Mouse (Mus musculus) kidney, postnatal 0 days (tissue): Measurements from ENCODE around the gene Igfbp3. TPM values are rescaled to one million over a fixed set of nuclear protein-coding genes. Genes with fewer than 3 reads are reported as not detected.
A peak's percentile ranks its signal among the peaks of the same experiment; 100 is the strongest.

Source experiments
- ATAC-seq: fragments of 200-750 bp; cut with Nextera tagmentation; replicated peaks from 2 replicates; pipeline ENCODE4 v1.8.0; 2017; ENCODE audit warnings: low read depth, moderate number of reproducible peaks, moderate TSS enrichment, moderate library complexity; ENCODE audit not compliant: low FRiP score
- DNase-seq: peaks from one replicate; pipeline ENCODE4 v3.0.0-alpha.2; 2016; ENCODE audit warnings: low spot score
- H3K27ac ChIP-seq: fragments of 300-500 bp; sonication (generic); 2 replicates; pipeline ENCODE4 v1.5.1; 2014; ENCODE audit warnings: mild to moderate bottlenecking
- H3K27me3 ChIP-seq: fragments of 300-500 bp; sonication (generic); 2 replicates; pipeline ENCODE4 v1.6.1; 2014; ENCODE audit warnings: low read length, mixed read lengths; ENCODE audit not compliant: insufficient read depth
- H3K36me3 ChIP-seq: fragments of 300-500 bp; sonication (generic); 2 replicates; pipeline ENCODE4 v1.6.1; 2014; ENCODE audit warnings: low read length, mixed read lengths; ENCODE audit not compliant: insufficient read depth
- H3K4me1 ChIP-seq: fragments of 300-500 bp; sonication (generic); replicated peaks from 2 replicates; pipeline ENCODE4 v1.6.1; 2014; ENCODE audit warnings: antibody characterized with exemption, low read length, mixed read lengths; ENCODE audit not compliant: insufficient read depth
- H3K4me2 ChIP-seq: fragments of 300-500 bp; sonication (generic); 2 replicates; pipeline ENCODE4 v1.6.1; 2014; ENCODE audit warnings: mild to moderate bottlenecking, low read length, moderate library complexity, mixed read lengths
- H3K4me3 ChIP-seq: fragments of 300-500 bp; sonication (generic); replicated peaks from 2 replicates; pipeline ENCODE4 v1.5.1; 2014; ENCODE audit warnings: low read depth, low read length
- H3K9ac ChIP-seq: fragments of 300-500 bp; sonication (generic); 2 replicates; pipeline ENCODE4 v1.6.1; 2014; ENCODE audit warnings: low read depth, low read length
- H3K9me3 ChIP-seq: fragments of 300-500 bp; sonication (generic); replicated peaks from 2 replicates; pipeline ENCODE4 v1.6.1; 2016; ENCODE audit warnings: low read length, inconsistent platforms, mixed read lengths
- CTCF ChIP-seq: IDR thresholded peaks from 2 replicates; pipeline ENCODE4 v1.5.1; 2016; ENCODE audit warnings: antibody characterized with exemption, low read depth, mild to moderate bottlenecking, moderate library complexity
- WGBS: fragments of 180-500 bp; shearing (Covaris S2); extraction: QIAGEN DNeasy Blood & Tissue Kit; methylation state at CpG from one replicate; pipeline ENCODE4 v1.1.7; 2014; 5-methylcytosine and 5-hydroxymethylcytosine counted together
- polyA plus RNA-seq: library from polyadenylated mRNA; unstranded; fragments of >200 nt; fragmentation: Nextera tagmentation; extraction: Ambion mirVana; gene quantifications from 2 replicates; pipeline ENCODE4 v1.2.1, GENCODE M21; 2015

Igfbp3 gene
- polyA plus RNA-seq, 1 experiment from 2014 or later, result 221 TPM

- Histone ChIP-seq H3K36me3 (peaks cover 6% of the 10 kb centered on the region; the same call in 1 of the 2 replicates), H3K9me3 (no peaks in the 10 kb centered on the region), H3K4me1 (no peaks in the 10 kb centered on the region), H3K4me2 (no peak overlapping the region), H3K27ac (no peak overlapping the region), H3K27me3 (no peaks in the 10 kb centered on the region), H3K4me3 (no peak overlapping the region), H3K9ac (no peak overlapping the region)
- ATAC-seq, result no peak
- DNase-seq, result no peak
- 85% methylated on average over 9 of the region's 9 CpGs for WGBS
- no peak for TF ChIP-seq CTCF
Measured at GRCm38 (mm10) chr11:7203846-7204245, 9.9 kb downstream of the Igfbp3 start.

GRCm38 (mm10) chr11:7202206-7202605 lies 11.5 kb downstream of the Igfbp3 start:
- no peak for TF ChIP-seq CTCF
- no peak overlapping the region for H3K4me2 ChIP-seq
- no peaks in the 10 kb centered on the region for H3K27me3 ChIP-seq
- 0 out of 2 replicates have a peak, but pooled peaks cover 2% of the 10 kb centered on the region for H3K36me3 ChIP-seq
- H3K4me1 ChIP-seq, result peaks cover 8% of the 10 kb centered on the region; the same call in 1 of the 2 replicates
- no peak for ATAC-seq
- no peak overlapping the region for H3K9ac ChIP-seq
- no peak overlapping the region for H3K27ac ChIP-seq
- WGBS, result 78% methylated on average over 7 of the region's 7 CpGs
- no peaks in the 10 kb centered on the region for H3K9me3 ChIP-seq
- no peak overlapping the region for H3K4me3 ChIP-seq
- no peak for DNase-seq

GRCm38 (mm10) chr11:7200393-7200783 lies 13.3 kb downstream of the Igfbp3 start:
- Histone ChIP-seq H3K4me3 (no peak overlapping the region), H3K9me3 (no peaks in the 10 kb centered on the region), H3K9ac (no peak overlapping the region), H3K27me3 (no peaks in the 10 kb centered on the region), H3K4me2 (no peak overlapping the region), H3K27ac (no peak overlapping the region), H3K36me3 (no peaks in the 10 kb centered on the region), H3K4me1 (peaks cover 17% of the 10 kb centered on the region; the same call in 1 of the 2 replicates)
- 83% methylated on average over 9 of the region's 9 CpGs for WGBS
- no peak for ATAC-seq
- TF ChIP-seq CTCF, result no peak
- no peak for DNase-seq

- no peak for ATAC-seq
- 53% methylated on average over 14 of the region's 14 CpGs for WGBS
Measured at GRCm38 (mm10) chr11:7199736-7200392, 13.9 kb downstream of the Igfbp3 start.

GRCm38 (mm10) chr11:7198481-7199256 lies 15.1 kb downstream of the Igfbp3 start:
- H3K4me1 ChIP-seq, result peaks cover 17% of the 10 kb centered on the region; the same call in 1 of the 2 replicates
- WGBS, result 67% methylated on average over 10 of the region's 10 CpGs

More at GRCm38 (mm10) chr11:7199736-7200392, 13.9 kb downstream of the Igfbp3 start:
- Histone ChIP-seq H3K27ac (no peak overlapping the region), H3K9me3 (no peaks in the 10 kb centered on the region), H3K36me3 (no peaks in the 10 kb centered on the region), H3K27me3 (no peaks in the 10 kb centered on the region), H3K4me2 (no peak overlapping the region), H3K9ac (no peak overlapping the region), H3K4me3 (no peak overlapping the region), H3K4me1 (peaks cover 17% of the 10 kb centered on the region; the same call in 1 of the 2 replicates)
- peak; percentile 91 for TF ChIP-seq CTCF
- peak; percentile 81 for DNase-seq

GRCm38 (mm10) chr11:7198006-7198405 lies 15.7 kb downstream of the Igfbp3 start:
- Histone ChIP-seq H3K27me3 (no peaks in the 10 kb centered on the region), H3K9ac (peak overlapping the region; percentile 18; the same call in 1 of the 2 replicates), H3K4me3 (0 out of 2 replicates have a peak overlapping the region, but pooled peaks have one; percentile 4), H3K36me3 (no peaks in the 10 kb centered on the region), H3K27ac (peak overlapping the region; percentile 78), H3K9me3 (no peaks in the 10 kb centered on the region), H3K4me2 (peak overlapping the region; percentile 37), H3K4me1 (peaks cover 17% of the 10 kb centered on the region; the same call in 1 of the 2 replicates)
- TF ChIP-seq CTCF, result no peak
- WGBS, result 76% methylated on average over 19 of the region's 19 CpGs
- DNase-seq, result no peak
- peak; percentile 30; the same call in 1 of the 2 replicates for ATAC-seq

More at GRCm38 (mm10) chr11:7198481-7199256, 15.1 kb downstream of the Igfbp3 start:
- Histone ChIP-seq H3K9me3 (no peaks in the 10 kb centered on the region), H3K9ac (peak overlapping the region; percentile 18; the same call in 1 of the 2 replicates), H3K36me3 (no peaks in the 10 kb centered on the region), H3K27ac (peak overlapping the region; percentile 78; the same call in 1 of the 2 replicates), H3K27me3 (no peaks in the 10 kb centered on the region), H3K4me2 (peak overlapping the region; percentile 37), H3K4me3 (0 out of 2 replicates have a peak overlapping the region, but pooled peaks have one; percentile 4)
- no peak for DNase-seq
- TF ChIP-seq CTCF, result no peak
- no peak for ATAC-seq
